Mouse (Mus musculus) yolk sac, embryonic 10.5 days (tissue): ENCODE results near the gene Ppp3cb.
"Not testable (repeated sequence)": the region's sequence is repeated elsewhere in the genome, so short reads cannot be mapped to it uniquely, and the experiment has no call there.

Experiments used
- DNase-seq: peaks from one replicate; pipeline ENCODE4 v3.0.0-alpha.2; 2017; ENCODE audit warnings: low spot score

Ppp3cb gene

DNA sequence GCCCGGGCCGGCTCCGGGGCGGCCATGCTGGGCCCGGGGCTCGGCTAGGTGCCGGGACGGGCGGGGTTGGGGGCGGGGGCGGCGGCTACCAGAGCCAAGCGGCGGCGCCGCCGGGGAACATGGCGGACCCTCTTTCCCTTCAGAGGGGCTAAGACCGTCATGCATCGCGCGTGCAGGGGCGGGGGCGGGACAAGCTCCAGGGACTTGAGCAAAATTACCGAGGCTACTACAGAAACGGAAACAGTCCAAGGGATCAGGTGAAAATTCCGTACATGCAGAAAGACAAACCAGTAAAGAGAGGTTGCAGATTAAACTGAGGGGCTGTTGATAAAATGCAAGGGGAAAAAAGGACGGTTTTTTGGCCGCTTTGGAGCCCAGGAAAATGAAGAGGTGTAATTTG is at the start of gene Ppp3cb:
Gene Ppp3cb (minus strand): TSS at position 159 of the 400 bp plus-strand sequence.
- DNase-seq = peak; percentile 95

DNA sequence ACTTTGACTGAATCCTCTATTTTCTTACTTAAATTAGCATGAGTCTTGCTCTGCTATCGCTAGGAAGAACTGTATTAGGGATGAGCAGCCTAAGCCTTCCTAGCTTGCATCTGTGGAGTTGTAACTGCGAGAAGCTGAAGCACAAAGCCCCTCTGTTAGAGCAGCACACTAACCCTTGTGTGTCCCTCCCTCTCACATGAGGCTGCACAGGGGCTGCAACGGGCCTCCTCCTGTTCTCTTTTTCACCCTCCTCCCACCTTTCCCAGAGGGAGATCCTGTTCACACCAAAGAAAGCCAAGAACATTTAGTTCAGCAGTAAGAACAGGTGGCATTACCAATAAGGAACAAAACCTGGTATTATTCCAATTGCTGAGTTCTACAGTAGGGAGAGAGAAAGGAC is 49.4 kb upstream of the Ppp3cb start:
- DNase-seq = no peak

DNA sequence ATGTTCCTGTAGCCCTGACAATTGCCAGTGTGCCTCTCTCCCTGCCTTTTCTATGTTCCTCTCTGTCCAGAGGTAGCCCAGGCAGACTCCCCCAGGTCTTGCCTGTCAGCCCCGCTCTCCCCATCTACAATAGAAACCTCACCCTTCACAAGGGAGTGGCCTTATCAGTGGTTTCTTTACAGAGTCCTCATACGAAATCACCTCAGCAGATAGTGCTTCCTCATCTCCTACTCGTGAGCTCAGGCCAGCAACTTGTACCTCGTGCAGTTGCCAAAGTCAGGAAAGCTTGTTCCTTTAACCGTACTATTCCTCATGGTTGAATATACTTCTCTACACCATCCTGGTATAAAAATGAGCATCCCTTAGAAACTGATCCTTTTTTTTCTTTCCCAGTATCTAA is 41.1 kb upstream of the Ppp3cb start:
- DNase-seq = no peak

DNA sequence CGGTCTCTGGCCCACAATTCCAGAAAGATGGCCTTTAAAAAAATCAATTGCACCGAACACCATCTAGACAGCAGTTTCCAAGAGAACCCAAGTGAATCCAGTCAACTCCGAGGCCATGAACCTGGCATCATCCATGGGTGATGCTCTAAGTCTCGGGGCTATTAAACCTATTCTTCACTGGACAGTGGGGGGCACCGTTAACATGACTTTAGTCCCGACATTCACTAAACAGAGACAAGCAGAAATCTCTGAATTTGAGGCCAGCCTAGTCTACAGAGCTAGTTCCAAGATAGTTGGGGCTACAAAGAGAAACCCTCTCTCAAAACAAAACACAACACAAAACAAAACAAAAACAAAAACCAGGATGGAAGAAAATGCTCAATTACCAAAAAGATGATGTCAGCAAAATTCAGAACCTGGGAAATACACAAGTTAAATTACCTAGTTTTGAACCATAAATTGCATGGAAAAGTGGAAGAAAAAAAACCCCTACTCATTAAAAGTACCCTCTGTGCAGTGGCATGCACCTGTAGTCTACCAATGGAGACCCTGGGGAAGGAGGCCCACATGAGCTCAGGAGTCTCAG is 32.5 kb upstream of the Ppp3cb start:
- DNase-seq = no peak

DNA sequence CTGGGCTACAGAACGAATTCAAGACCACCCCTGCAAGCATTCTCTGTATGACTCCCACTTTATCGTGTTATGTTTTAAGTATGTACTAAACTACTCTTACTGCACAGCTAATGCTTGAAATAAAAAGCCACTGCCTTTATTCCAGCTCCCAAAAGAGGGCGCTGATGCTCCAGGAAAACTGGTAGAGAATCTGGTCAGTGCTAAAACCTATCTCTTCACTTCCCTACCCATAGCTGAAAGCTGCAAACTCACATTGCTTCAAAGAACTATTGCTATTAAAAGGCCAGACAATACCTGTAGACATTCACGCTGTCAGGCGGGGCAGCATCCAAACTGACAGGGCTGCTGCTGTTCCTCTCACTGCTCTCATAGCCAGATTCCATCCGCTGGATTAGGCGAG is 29.8 kb upstream of the Ppp3cb start:
- DNase-seq = peak; percentile 59

DNA sequence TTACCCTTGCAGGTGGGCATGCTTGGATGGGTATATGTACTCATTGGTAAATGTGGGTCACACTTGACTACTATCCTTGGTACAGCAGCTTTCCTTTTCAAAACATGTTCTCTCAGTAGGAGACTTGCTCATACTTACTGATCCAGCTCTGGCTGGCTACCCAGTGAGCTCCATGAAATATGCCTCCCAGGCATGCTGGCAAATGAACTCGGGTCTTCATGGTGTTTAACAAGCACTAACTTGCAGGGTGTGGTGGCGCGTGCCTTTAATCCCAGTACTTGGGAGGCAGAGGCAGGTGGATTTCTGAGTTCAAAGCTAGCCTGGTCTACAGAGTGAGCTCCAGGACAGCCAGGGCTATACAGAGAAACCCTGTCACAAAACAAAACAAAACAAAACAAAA is 26.8 kb upstream of the Ppp3cb start:
- DNase-seq = not testable (repeated sequence)

DNA sequence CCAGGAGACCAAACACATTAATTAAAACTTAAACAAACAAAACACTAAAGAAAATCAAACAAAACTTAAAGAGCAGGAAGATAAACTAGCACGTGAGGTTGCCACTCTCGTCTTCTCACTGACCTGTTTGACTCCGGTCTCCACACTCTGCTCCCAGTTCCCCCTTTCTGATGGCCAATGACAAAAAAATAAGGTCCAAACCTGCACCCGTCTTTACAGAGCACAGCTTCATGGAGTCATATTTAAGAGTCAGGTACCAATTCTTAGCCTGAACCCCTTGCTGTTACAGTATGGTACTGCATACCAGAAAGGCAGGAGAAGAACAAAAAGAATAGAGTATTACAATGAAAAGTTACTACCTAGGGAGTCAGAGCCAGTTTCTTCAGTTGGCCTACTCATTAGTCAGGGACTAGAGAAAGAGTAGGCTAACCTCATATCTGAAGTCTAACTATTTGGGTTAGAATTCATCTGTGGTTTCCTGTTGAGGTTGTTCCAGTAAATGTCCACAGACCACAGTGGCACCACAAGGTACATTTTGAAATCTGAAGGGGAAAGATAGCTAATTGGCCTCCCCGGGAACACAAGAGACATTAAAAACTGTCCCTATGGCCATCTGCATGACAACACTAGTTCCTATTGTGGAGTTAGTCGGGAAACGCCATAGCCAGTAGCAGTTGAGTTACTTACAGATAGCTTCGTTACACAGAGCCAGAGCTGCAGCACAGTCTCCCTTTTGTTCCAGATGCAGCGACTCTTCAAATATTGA is 19.1 kb upstream of the Ppp3cb start:
- DNase-seq = no peak

GRCm38 (mm10) chr14:20564692-20565091 is 18.3 kb upstream of the Ppp3cb start:
- no peak for DNase-seq

DNA sequence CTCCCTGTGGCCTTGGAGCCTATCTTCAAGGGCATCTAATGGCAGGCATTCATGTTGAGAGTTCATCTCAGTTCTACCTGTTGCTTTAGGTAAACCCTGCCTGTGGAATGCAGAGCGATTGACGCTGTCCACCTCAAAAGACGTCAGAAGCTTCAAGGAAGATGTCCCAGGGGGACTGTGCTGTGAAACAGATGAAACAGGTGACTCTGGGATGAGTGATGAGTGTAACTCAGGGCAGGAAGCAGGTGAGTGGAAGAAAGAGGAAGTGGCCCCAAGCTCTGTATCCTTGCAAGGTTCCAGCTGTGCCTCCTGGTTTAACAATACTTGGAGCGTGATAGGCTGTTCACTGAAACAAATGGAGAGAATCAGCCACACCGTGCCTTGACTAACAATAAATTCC is 15.5 kb upstream of the Ppp3cb start:
- no peak for DNase-seq

GRCm38 (mm10) chr14:20550136-20550535 is 3.8 kb upstream of the Ppp3cb start:
- no peak for DNase-seq

- peak; percentile 95 for DNase-seq
Observed at GRCm38 (mm10) chr14:20545529-20546331, 643 bp downstream of the Ppp3cb start.

DNA sequence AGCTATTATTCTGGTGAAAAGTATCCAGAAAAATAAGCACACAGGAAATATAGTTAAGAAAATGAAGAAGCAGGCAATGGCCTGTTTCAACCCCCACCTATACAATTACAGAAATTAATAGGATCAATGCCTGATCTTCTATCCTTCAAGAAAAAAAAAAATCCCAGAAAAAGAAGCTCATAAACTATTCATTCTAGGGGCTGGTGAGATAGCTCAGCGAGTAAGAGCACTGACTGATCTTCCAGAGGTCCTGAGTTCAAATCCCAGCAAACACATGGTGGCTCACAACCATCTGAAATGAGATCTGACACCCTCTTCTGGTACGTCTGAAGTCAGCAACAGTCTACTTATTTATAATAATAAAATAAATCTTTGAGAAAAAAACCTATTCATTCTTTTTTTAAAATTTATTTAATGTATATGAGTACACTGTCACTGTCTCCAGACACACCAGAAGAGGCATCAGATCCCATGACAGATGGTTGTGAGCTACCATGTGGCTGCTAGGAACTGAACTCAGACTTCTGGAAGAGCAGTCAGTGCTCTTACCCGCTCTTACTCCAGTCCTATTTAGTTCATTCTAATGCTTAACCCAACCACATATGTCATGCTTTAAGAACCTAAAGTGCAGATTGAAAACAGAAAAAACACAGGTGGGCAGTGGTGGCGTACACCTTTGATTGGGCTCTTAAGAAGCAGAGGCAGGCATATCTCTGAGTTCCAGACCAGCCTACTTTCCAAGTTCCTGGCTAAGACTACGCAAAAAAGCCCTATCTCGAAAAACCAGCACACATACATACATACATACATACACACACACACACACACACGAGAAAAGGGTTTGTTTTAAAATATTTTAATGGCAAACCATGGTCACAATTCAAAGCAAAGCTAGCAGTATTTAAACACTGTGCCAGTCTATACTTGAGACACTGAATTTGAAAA is 1.6 kb downstream of the Ppp3cb start:
- DNase-seq = no peak

- no peak for DNase-seq
Observed at GRCm38 (mm10) chr14:20529643-20530042, 16.7 kb downstream of the Ppp3cb start.

- no peak for DNase-seq
Observed at GRCm38 (mm10) chr14:20520179-20520578, 26.2 kb downstream of the Ppp3cb start.

DNA sequence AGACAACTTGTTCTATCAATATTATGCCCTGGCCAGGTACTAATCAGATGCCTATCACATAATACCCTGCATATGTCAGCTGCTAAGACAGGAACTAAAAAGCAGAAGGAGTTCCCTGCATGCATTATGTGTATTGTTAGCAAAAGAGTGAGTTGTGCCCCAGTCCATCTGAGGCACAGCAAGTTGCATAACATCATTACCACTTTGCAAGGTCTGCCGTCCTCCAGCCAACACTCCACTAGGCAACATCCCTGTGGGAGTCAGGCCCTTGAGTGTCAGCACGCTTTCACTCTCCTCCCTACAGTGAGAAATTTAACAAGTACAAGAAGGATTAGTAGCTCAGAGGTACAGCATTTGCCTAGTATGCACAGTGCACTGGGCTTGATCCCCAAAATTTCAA is 37.9 kb downstream of the Ppp3cb start:
- no peak for DNase-seq

GRCm38 (mm10) chr14:20502966-20503365 is 43.4 kb downstream of the Ppp3cb start:
- no peak for DNase-seq

- no peak for DNase-seq
Observed at GRCm38 (mm10) chr14:20499982-20500381, 46.4 kb downstream of the Ppp3cb start.

GRCm38 (mm10) chr14:20496603-20497002 is 49.8 kb downstream of the Ppp3cb start, which contains the start of gene Mss51:
TSS of gene Mss51 (minus strand) at chr14:20496901.
- no peak for DNase-seq

DNA sequence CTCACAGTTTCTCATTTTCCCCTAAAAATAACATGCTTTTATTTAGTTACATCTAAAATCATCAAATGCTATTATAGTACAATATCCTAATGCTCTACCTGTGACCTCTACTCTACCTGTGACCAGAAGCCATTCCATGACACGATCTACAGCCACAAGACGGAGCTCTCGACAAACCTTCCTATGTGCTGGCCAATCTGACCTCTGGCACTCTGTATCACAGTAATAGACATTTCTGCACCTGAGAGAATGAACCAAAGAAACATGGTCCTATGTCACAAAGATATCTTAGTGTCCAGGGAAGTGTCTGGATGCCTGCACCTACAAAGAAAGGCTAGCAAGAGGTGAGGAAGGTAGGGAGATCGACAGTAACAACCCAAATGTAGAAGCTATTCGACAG is 60.3 kb downstream of the Ppp3cb start:
- DNase-seq = no peak

GRCm38 (mm10) chr14:20482051-20482751 is 64.2 kb downstream of the Ppp3cb start:
- DNase-seq = no peak

DNA sequence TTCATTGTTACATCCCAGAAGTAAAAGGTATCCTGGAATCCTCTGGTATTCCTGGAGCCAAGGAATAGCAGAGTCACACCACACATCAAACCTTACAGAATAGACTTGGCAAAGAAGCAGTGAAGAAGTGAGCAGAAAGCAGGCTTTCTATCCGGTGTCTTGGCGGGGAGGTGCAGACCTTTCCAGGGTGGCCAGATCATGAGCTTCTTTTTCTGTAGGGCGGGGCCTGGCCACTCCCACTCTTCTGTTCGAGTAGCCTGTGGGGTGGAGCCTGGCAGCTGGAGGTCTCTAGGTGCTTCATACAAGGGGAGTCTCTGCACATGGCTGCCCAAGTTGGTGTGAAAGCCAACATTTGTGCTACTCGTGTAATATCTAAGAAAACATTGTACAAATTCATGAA is 65.2 kb downstream of the Ppp3cb start:
- DNase-seq = peak; percentile 44
